Mouse (Mus musculus) myocyte (in vitro differentiated cells): ENCODE results near the gene H13.

ENCODE experiments used
- CEBPB ChIP-seq: IDR thresholded peaks from 2 replicates; pipeline ENCODE4 v1.6.1; 2011; ENCODE audit warnings: mild to moderate bottlenecking, moderate library complexity; ENCODE audit not compliant: poor library complexity, insufficient read depth, severe bottlenecking
- MAX ChIP-seq: IDR thresholded peaks from one replicate; pipeline ENCODE4 v1.6.1; 2011; ENCODE audit warnings: low read depth, mild to moderate bottlenecking, control low read depth
- MYOD1 ChIP-seq, 3 experiments: IDR thresholded peaks; one replicate each; pipeline ENCODE4 v1.6.1; 2011; ENCODE audit warnings: control low read depth in 2 of 3, low read depth in 2 of 3, mild to moderate bottlenecking in 2 of 3, moderate library complexity in 1 of 3; ENCODE audit not compliant: insufficient read length in 2 of 3, control insufficient read depth in 1 of 3
- MYOG ChIP-seq, 3 experiments: IDR thresholded peaks; one replicate each; pipeline ENCODE4 v1.6.1; 2011; ENCODE audit warnings: control low read depth in 2 of 3, low read depth in 2 of 3, mild to moderate bottlenecking in 2 of 3; ENCODE audit not compliant: insufficient read length in 2 of 3, control insufficient read depth in 1 of 3, insufficient read depth in 1 of 3
- POLR2A ChIP-seq: IDR thresholded peaks from one replicate; pipeline ENCODE4 v1.6.1; 2011; ENCODE audit warnings: low read depth, mild to moderate bottlenecking, control low read depth, moderate library complexity; ENCODE audit not compliant: insufficient read length
- POLR2AphosphoS2 ChIP-seq: IDR thresholded peaks from one replicate; pipeline ENCODE4 v1.6.1; 2011; ENCODE audit warnings: low read depth, control low read depth; ENCODE audit not compliant: insufficient read length
- TCF3 ChIP-seq: IDR thresholded peaks from one replicate; pipeline ENCODE4 v1.6.1; 2011; ENCODE audit warnings: low read depth, control low read depth; ENCODE audit not compliant: insufficient read length
- USF1 ChIP-seq: IDR thresholded peaks from one replicate; pipeline ENCODE4 v1.6.1; 2011; ENCODE audit warnings: low read depth, mild to moderate bottlenecking, control low read depth, moderate library complexity

GRCm38 (mm10) chr2:152622953-152623352 lies 46.3 kb upstream of the H13 start, which contains the start of gene Defb25:
- no peak for TF ChIP-seq POLR2A
- no peak for TF ChIP-seq CEBPB
- TF ChIP-seq MYOD1 (IDR thresholded peaks at IDR 0.05; ENCODE audit: control insufficient read depth in 1 of 3, insufficient read length in 2 of 3, low read depth in 2 of 3) = no peak
- no peak for TF ChIP-seq USF1
- TF ChIP-seq TCF3 = no peak
- TF ChIP-seq MYOG (IDR thresholded peaks at IDR 0.05; ENCODE audit: control insufficient read depth in 1 of 3, insufficient read depth in 1 of 3, insufficient read length in 2 of 3, low read depth in 2 of 3) = no peak
- TF ChIP-seq POLR2AphosphoS2 = no peak
- no peak for TF ChIP-seq MAX
